ENCODE assay signal across 23 mouse cellular contexts in the genomic region with DNA sequence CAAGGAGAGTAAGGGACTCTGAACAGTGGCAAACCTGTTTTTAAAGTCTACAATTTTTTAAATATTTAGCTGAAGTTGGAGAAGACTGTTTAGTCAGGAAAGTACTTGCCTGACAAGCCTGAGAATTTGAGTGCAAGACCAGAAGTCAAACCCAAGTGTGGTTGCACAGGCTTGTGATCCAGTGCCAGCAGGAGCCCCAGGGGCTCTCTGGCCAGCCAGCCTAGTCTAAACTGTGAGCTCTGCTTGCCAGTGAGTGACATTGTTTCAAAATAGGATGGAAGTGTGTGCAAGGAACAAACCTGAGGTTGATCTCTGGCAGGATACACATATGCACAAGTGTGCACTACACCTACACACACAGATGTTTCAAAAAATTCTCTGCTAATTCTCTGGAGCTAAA.
DNase-seq lines count a peak whose midpoint lies in the region; ATAC-seq and TF ChIP-seq lines count a peak whose summit lies in the region.
"Had no signal": no experiment of that assay in that cellular context is flagged by ENCODE, and none has a peak within 500 bp of the region (broad histone marks: within the 10 kb centered on the region; RNA-seq: fewer than 3 reads in every experiment).

No protein-coding gene starts in this region.

- H3K4me1 ChIP-seq in cerebellum, adult 2 months (ENCODE audit: control insufficient read depth, insufficient read depth, low read length), result no peaks in the 10 kb centered on the region
- H3K4me1 ChIP-seq in forebrain, embryonic 14.5 days (ENCODE audit: control insufficient read depth, insufficient read depth, low read length), result no peaks in the 10 kb centered on the region
- H3K4me1 ChIP-seq: forebrain, embryonic 10.5 days; forebrain, embryonic 13.5 days; hindbrain, embryonic 12.5 days; hindbrain, embryonic 15.5 days had no signal

- no peak for TF ChIP-seq CTCF in cerebellum, adult 2 months (IDR thresholded peaks at IDR 0.05; ENCODE audit: borderline replicate concordance, insufficient read depth, low read depth, low read length)

- H3K4me2 ChIP-seq in forebrain, embryonic 14.5 days (ENCODE audit: low read length), result no peak overlapping the region
- H3K4me2 ChIP-seq: forebrain, embryonic 13.5 days; heart, embryonic 11.5 days; hindbrain, embryonic 12.5 days; hindbrain, embryonic 15.5 days had no signal

- no peaks in the 10 kb centered on the region for H3K27me3 ChIP-seq in cerebellum, adult 2 months (ENCODE audit: control insufficient read depth, insufficient read depth, low read length)
- H3K27me3 ChIP-seq in forebrain, embryonic 14.5 days (replicated peaks; ENCODE audit: control insufficient read depth, insufficient read depth, low read length), result no peaks in the 10 kb centered on the region
- H3K27me3 ChIP-seq: CH12.LX; forebrain, embryonic 13.5 days; hindbrain, embryonic 12.5 days; hindbrain, embryonic 15.5 days had no signal

- no peak overlapping the region for H3K9ac ChIP-seq in forebrain, embryonic 14.5 days (ENCODE audit: low read length)
- H3K9ac ChIP-seq: forebrain, embryonic 13.5 days; forebrain, postnatal 0 days; hindbrain, embryonic 12.5 days; hindbrain, embryonic 15.5 days had no signal

- H3K36me3 ChIP-seq in forebrain, embryonic 14.5 days (ENCODE audit: control insufficient read depth, insufficient read depth, low read length), result no peaks in the 10 kb centered on the region
- H3K36me3 ChIP-seq: forebrain, embryonic 10.5 days; G1E; hindbrain, embryonic 12.5 days; hindbrain, embryonic 15.5 days had no signal

- H3K4me3 ChIP-seq in cerebellum, adult 2 months (replicated peaks; ENCODE audit: insufficient read depth, low read depth, low read length), result no peak overlapping the region
- H3K4me3 ChIP-seq in forebrain, embryonic 14.5 days (ENCODE audit: low read depth, low read length), result no peak overlapping the region
- H3K4me3 ChIP-seq: forebrain, embryonic 10.5 days; forebrain, embryonic 13.5 days; gastrocnemius, adult 2 months; hindbrain, embryonic 12.5 days; hindbrain, embryonic 15.5 days had no signal

- no peak overlapping the region for H3K27ac ChIP-seq in cerebellum, adult 2 months (ENCODE audit: insufficient read depth, low read length)
- H3K27ac ChIP-seq in forebrain, embryonic 14.5 days (ENCODE audit: low read depth, low read length), result no peak overlapping the region
- H3K27ac ChIP-seq: forebrain, embryonic 10.5 days; forebrain, embryonic 13.5 days; gastrocnemius, adult 2 months; hindbrain, embryonic 12.5 days; hindbrain, embryonic 15.5 days had no signal

- ATAC-seq in cerebellum, adult (ENCODE audit: insufficient number of reproducible peaks, low FRiP score, low TSS enrichment), result no peak
- no peak for ATAC-seq in forebrain, embryonic 14.5 days
- ATAC-seq: forebrain, embryonic 13.5 days; forebrain, postnatal 0 days; intestine, postnatal 0 days had no signal

- no peak for TF ChIP-seq POLR2A in cerebellum, adult 2 months (IDR thresholded peaks at IDR 0.05; ENCODE audit: borderline replicate concordance, insufficient read depth, low read length)

- no peaks in the 10 kb centered on the region for H3K9me3 ChIP-seq in forebrain, embryonic 14.5 days (replicated peaks; ENCODE audit: control insufficient read depth, low read length)
- H3K9me3 ChIP-seq: forebrain, embryonic 10.5 days; forebrain, embryonic 13.5 days; G1E; hindbrain, embryonic 12.5 days; hindbrain, embryonic 15.5 days had no signal

- peak; percentile 26 for DNase-seq in adrenal gland, postnatal 10 days
- no peak for DNase-seq in adrenal gland, postnatal 36 days
- peak; percentile 2 to 5 for DNase-seq in cerebellum, adult 2 months
- DNase-seq in cerebellum, postnatal 25 days, result peak; percentile 22 to 58
- DNase-seq in cerebellum, adult 8-10 months, result no peak
- peak; percentile 26 for DNase-seq in 416B (ENCODE audit: low read depth)
- DNase-seq in forebrain, embryonic 14.5 days (ENCODE audit: low spot score), result no peak
- DNase-seq: adrenal gland, postnatal 25 days; B cell, adult 2 months; forebrain, postnatal 0 days; gastrocnemius, adult 2 months; gastrocnemius, postnatal 14 days; heart, adult 11 months; kidney, adult 2 months had no signal

Comparison
In these comparisons a context has a peak if more than half of its experiments do, and no peak if none do; other contexts are left out.
1. DNase-seq: peak in adrenal gland, postnatal 10 days (single experiment), cerebellum, adult 2 months (2 of 2), cerebellum, postnatal 25 days (2 of 2) and 416B (single experiment); none in adrenal gland, postnatal 36 days (0 of 2), cerebellum, adult 8-10 months (single experiment) and forebrain, embryonic 14.5 days (single experiment).